Mouse (Mus musculus): ENCODE measurements around the gene Ptpn7. TPM values are rescaled to one million over a fixed set of nuclear protein-coding genes. Genes with fewer than 3 reads are reported as not detected.
"Not testable (repeated sequence)": the region's sequence is repeated elsewhere in the genome, so short reads cannot be mapped to it uniquely, and the experiment has no call there.

The Ptpn7 gene
- polyA plus RNA-seq, 1 experiment from 2014 or later, result 2.1 TPM

GRCm38 (mm10) chr1:135181275-135181674 lies 48.8 kb downstream of the Ptpn7 start:
- Histone ChIP-seq H3K36me3 (ENCODE audit: control insufficient read depth, insufficient read depth, low read length) (no peaks in the 10 kb centered on the region), H3K4me1 (ENCODE audit: control insufficient read depth, insufficient read depth, low read length) (no peaks in the 10 kb centered on the region; the same call in 1 of the 2 replicates), H3K4me3 (ENCODE audit: low read depth, low read length) (no peak overlapping the region), H3K27me3 (replicated peaks; ENCODE audit: control insufficient read depth, insufficient read depth, low read length) (no peaks in the 10 kb centered on the region), H3K9ac (ENCODE audit: low read depth, low read length) (no peak overlapping the region), H3K27ac (replicated peaks; ENCODE audit: low read depth, low read length) (no peak overlapping the region), H3K9me3 (ENCODE audit: control insufficient read depth, low read length) (no peaks in the 10 kb centered on the region), H3K4me2 (ENCODE audit: low read depth, low read length) (no peak overlapping the region)
- ATAC-seq (ENCODE audit: low read depth) (no peak), DNase-seq (ENCODE audit: low spot score) (no peak)
- 52% methylated on average over 4 of the region's 4 CpGs for whole genome bisulfite sequencing

GRCm38 (mm10) chr1:135181880-135182623 lies 49.6 kb downstream of the Ptpn7 start:
- Histone ChIP-seq H3K4me2 (ENCODE audit: low read depth, low read length) (no peak overlapping the region), H3K27ac (replicated peaks; ENCODE audit: low read depth, low read length) (no peak overlapping the region), H3K36me3 (ENCODE audit: control insufficient read depth, insufficient read depth, low read length) (no peaks in the 10 kb centered on the region), H3K4me3 (ENCODE audit: low read depth, low read length) (no peak overlapping the region), H3K4me1 (ENCODE audit: control insufficient read depth, insufficient read depth, low read length) (no peaks in the 10 kb centered on the region; the same call in 1 of the 2 replicates), H3K9me3 (ENCODE audit: control insufficient read depth, low read length) (no peaks in the 10 kb centered on the region), H3K9ac (ENCODE audit: low read depth, low read length) (no peak overlapping the region), H3K27me3 (replicated peaks; ENCODE audit: control insufficient read depth, insufficient read depth, low read length) (no peaks in the 10 kb centered on the region)
- 83% methylated on average over 8 of the region's 8 CpGs for WGBS
- DNase-seq (ENCODE audit: low spot score), result no peak
- ATAC-seq (ENCODE audit: low read depth), result no peak

GRCm38 (mm10) chr1:135182975-135183374 lies 50.5 kb downstream of the Ptpn7 start:
- Histone ChIP-seq H3K4me3 (ENCODE audit: low read depth, low read length) (no peak overlapping the region), H3K9me3 (ENCODE audit: control insufficient read depth, low read length) (no peaks in the 10 kb centered on the region), H3K4me2 (ENCODE audit: low read depth, low read length) (no peak overlapping the region), H3K27ac (replicated peaks; ENCODE audit: low read depth, low read length) (no peak overlapping the region), H3K9ac (ENCODE audit: low read depth, low read length) (no peak overlapping the region), H3K27me3 (replicated peaks; ENCODE audit: control insufficient read depth, insufficient read depth, low read length) (no peaks in the 10 kb centered on the region), H3K36me3 (ENCODE audit: control insufficient read depth, insufficient read depth, low read length) (no peaks in the 10 kb centered on the region), H3K4me1 (ENCODE audit: control insufficient read depth, insufficient read depth, low read length) (no peaks in the 10 kb centered on the region; the same call in 1 of the 2 replicates)
- 66% methylated on average over 3 of the region's 3 CpGs for WGBS
- ATAC-seq (ENCODE audit: low read depth) (no peak), DNase-seq (ENCODE audit: low spot score) (no peak)

GRCm38 (mm10) chr1:135183448-135183847 lies 50.9 kb downstream of the Ptpn7 start:
- no peak overlapping the region for H3K4me2 ChIP-seq (ENCODE audit: low read depth, low read length)
- no peaks in the 10 kb centered on the region; the same call in 1 of the 2 replicates for H3K4me1 ChIP-seq (ENCODE audit: control insufficient read depth, insufficient read depth, low read length)
- DNase-seq (ENCODE audit: low spot score) (no peak), ATAC-seq (ENCODE audit: low read depth) (no peak)
- H3K4me3 ChIP-seq (ENCODE audit: low read depth, low read length), result no peak overlapping the region
- 58% methylated on average over 4 of the region's 4 CpGs for WGBS
- no peak overlapping the region for H3K27ac ChIP-seq (replicated peaks; ENCODE audit: low read depth, low read length)
- no peaks in the 10 kb centered on the region for H3K9me3 ChIP-seq (ENCODE audit: control insufficient read depth, low read length)
- no peaks in the 10 kb centered on the region for H3K27me3 ChIP-seq (replicated peaks; ENCODE audit: control insufficient read depth, insufficient read depth, low read length)
- no peak overlapping the region for H3K9ac ChIP-seq (ENCODE audit: low read depth, low read length)
- no peaks in the 10 kb centered on the region for H3K36me3 ChIP-seq (ENCODE audit: control insufficient read depth, insufficient read depth, low read length)

GRCm38 (mm10) chr1:135183941-135184570 lies 51.6 kb downstream of the Ptpn7 start:
- WGBS, result 53% methylated on average over 11 of the region's 11 CpGs
- H3K36me3 ChIP-seq (ENCODE audit: control insufficient read depth, insufficient read depth, low read length), result no peaks in the 10 kb centered on the region
- no peaks in the 10 kb centered on the region; the same call in 1 of the 2 replicates for H3K4me1 ChIP-seq (ENCODE audit: control insufficient read depth, insufficient read depth, low read length)
- no peaks in the 10 kb centered on the region for H3K27me3 ChIP-seq (replicated peaks; ENCODE audit: control insufficient read depth, insufficient read depth, low read length)
- no peak overlapping the region for H3K9ac ChIP-seq (ENCODE audit: low read depth, low read length)
- DNase-seq (ENCODE audit: low spot score) (no peak), ATAC-seq (ENCODE audit: low read depth) (peak; percentile 51)
- H3K27ac ChIP-seq (replicated peaks; ENCODE audit: low read depth, low read length), result no peak overlapping the region
- H3K4me2 ChIP-seq (ENCODE audit: low read depth, low read length), result no peak overlapping the region
- H3K9me3 ChIP-seq (ENCODE audit: control insufficient read depth, low read length), result no peaks in the 10 kb centered on the region
- no peak overlapping the region for H3K4me3 ChIP-seq (ENCODE audit: low read depth, low read length)

GRCm38 (mm10) chr1:135185936-135186335 lies 53.4 kb downstream of the Ptpn7 start:
- Histone ChIP-seq H3K4me1 (ENCODE audit: control insufficient read depth, insufficient read depth, low read length) (no peaks in the 10 kb centered on the region; the same call in 1 of the 2 replicates), H3K27ac (replicated peaks; ENCODE audit: low read depth, low read length) (no peak overlapping the region), H3K4me3 (ENCODE audit: low read depth, low read length) (no peak overlapping the region), H3K9ac (ENCODE audit: low read depth, low read length) (no peak overlapping the region), H3K9me3 (ENCODE audit: control insufficient read depth, low read length) (no peaks in the 10 kb centered on the region), H3K36me3 (ENCODE audit: control insufficient read depth, insufficient read depth, low read length) (no peaks in the 10 kb centered on the region), H3K27me3 (replicated peaks; ENCODE audit: control insufficient read depth, insufficient read depth, low read length) (no peaks in the 10 kb centered on the region), H3K4me2 (ENCODE audit: low read depth, low read length) (no peak overlapping the region)
- no peak for ATAC-seq (ENCODE audit: low read depth)
- no peak for DNase-seq (ENCODE audit: low spot score)
- WGBS, result 43% methylated on average over 5 of the region's 5 CpGs

- H3K27ac ChIP-seq (replicated peaks; ENCODE audit: low read depth, low read length), result no peak overlapping the region
- no peaks in the 10 kb centered on the region for H3K9me3 ChIP-seq (ENCODE audit: control insufficient read depth, low read length)
- DNase-seq (ENCODE audit: low spot score) (no peak), ATAC-seq (ENCODE audit: low read depth) (no peak)
- H3K4me1 ChIP-seq (ENCODE audit: control insufficient read depth, insufficient read depth, low read length), result no peaks in the 10 kb centered on the region; the same call in 1 of the 2 replicates
- H3K9ac ChIP-seq (ENCODE audit: low read depth, low read length), result no peak overlapping the region
- WGBS, result 36% methylated on average over 8 of the region's 8 CpGs
- H3K36me3 ChIP-seq (ENCODE audit: control insufficient read depth, insufficient read depth, low read length), result no peaks in the 10 kb centered on the region
- H3K4me3 ChIP-seq (ENCODE audit: low read depth, low read length), result no peak overlapping the region
- no peaks in the 10 kb centered on the region for H3K27me3 ChIP-seq (replicated peaks; ENCODE audit: control insufficient read depth, insufficient read depth, low read length)
- H3K4me2 ChIP-seq (ENCODE audit: low read depth, low read length), result no peak overlapping the region
These were observed 53.9 kb downstream of the Ptpn7 start for GRCm38 (mm10) chr1:135186427-135186826.

GRCm38 (mm10) chr1:135187016-135187415 lies 54.5 kb downstream of the Ptpn7 start:
- DNase-seq (ENCODE audit: low spot score); H3K9me3 ChIP-seq (ENCODE audit: control insufficient read depth, low read length); H3K4me1 ChIP-seq (ENCODE audit: control insufficient read depth, insufficient read depth, low read length); ATAC-seq (ENCODE audit: low read depth); H3K27ac ChIP-seq (replicated peaks; ENCODE audit: low read depth, low read length); H3K4me2 ChIP-seq (ENCODE audit: low read depth, low read length); H3K27me3 ChIP-seq (replicated peaks; ENCODE audit: control insufficient read depth, insufficient read depth, low read length); H3K9ac ChIP-seq (ENCODE audit: low read depth, low read length); H3K4me3 ChIP-seq (ENCODE audit: low read depth, low read length); H3K36me3 ChIP-seq (ENCODE audit: control insufficient read depth, insufficient read depth, low read length): not testable (repeated sequence)
- 35% methylated on average over 2 of the region's 2 CpGs for WGBS

Data from embryonic facial prominence, embryonic 14.5 days (tissue).